Mouse (Mus musculus) brain, embryonic 14.5 days (tissue): ENCODE measurements around the gene Cd180. TPM values are rescaled to one million over a fixed set of nuclear protein-coding genes. Genes with fewer than 3 reads are reported as not detected.
"Not testable (repeated sequence)": the region's sequence is repeated elsewhere in the genome, so short reads cannot be mapped to it uniquely, and the experiment has no call there.

Experiments used
- DNase-seq: peaks from one replicate; pipeline ENCODE4 v3.0.0-alpha.2; 2011; ENCODE audit warnings: low read depth
- CTCF ChIP-seq: fragments of 200-500 bp; IDR thresholded peaks from 2 replicates; pipeline ENCODE4 v1.5.1; 2012; ENCODE audit warnings: inconsistent platforms, mild to moderate bottlenecking, moderate library complexity, borderline replicate concordance; ENCODE audit not compliant: insufficient read depth, insufficient read length; ENCODE audit errors: extremely low read depth
- POLR2A ChIP-seq: fragments of 200-500 bp; IDR thresholded peaks from 2 replicates; pipeline ENCODE4 v1.6.1; 2012; ENCODE audit warnings: mild to moderate bottlenecking, inconsistent platforms, borderline replicate concordance; ENCODE audit not compliant: poor library complexity, insufficient read depth, insufficient read length, severe bottlenecking; ENCODE audit errors: extremely low read depth
- polyA plus RNA-seq: library from polyadenylated mRNA; depleted of rRNA; stranded (reverse); fragments of >200 nt; gene quantifications from 2 replicates; pipeline ENCODE4 v1.2.3, GENCODE M21; 2012

Gene Cd180
- polyA plus RNA-seq, 1 experiment = 1.0 TPM

GRCm38 (mm10) chr13:102664843-102665587 is 28.3 kb upstream of the Cd180 start:
- no peak for TF ChIP-seq POLR2A
- TF ChIP-seq CTCF = peak; percentile 55; the same call in 1 of the 2 replicates
- peak; percentile 68 for DNase-seq

GRCm38 (mm10) chr13:102665588-102666232 is 27.6 kb upstream of the Cd180 start:
- DNase-seq = no peak
- TF ChIP-seq CTCF (no peak), POLR2A (no peak)

- TF ChIP-seq POLR2A (no peak), CTCF (no peak)
- DNase-seq = no peak
Measured at GRCm38 (mm10) chr13:102666233-102666614, 27.1 kb upstream of the Cd180 start.

- TF ChIP-seq CTCF = no peak
- no peak for TF ChIP-seq POLR2A
- no peak for DNase-seq
Measured at GRCm38 (mm10) chr13:102666731-102667130, 26.6 kb upstream of the Cd180 start.

- TF ChIP-seq CTCF (no peak), POLR2A (no peak)
- no peak for DNase-seq
Measured at GRCm38 (mm10) chr13:102667401-102667800, 26.0 kb upstream of the Cd180 start.

- DNase-seq = no peak
- TF ChIP-seq POLR2A (no peak), CTCF (no peak)
Measured at GRCm38 (mm10) chr13:102667842-102668241, 25.5 kb upstream of the Cd180 start.

GRCm38 (mm10) chr13:102668933-102669332 is 24.4 kb upstream of the Cd180 start:
- TF ChIP-seq CTCF = no peak
- TF ChIP-seq POLR2A = no peak
- no peak for DNase-seq

- peak; percentile 42 for DNase-seq
- TF ChIP-seq CTCF (no peak), POLR2A (no peak)
Measured at GRCm38 (mm10) chr13:102669522-102670256, 23.7 kb upstream of the Cd180 start.

- TF ChIP-seq CTCF (no peak), POLR2A (no peak)
- no peak for DNase-seq
Measured at GRCm38 (mm10) chr13:102670503-102670902, 22.9 kb upstream of the Cd180 start.

GRCm38 (mm10) chr13:102674083-102674482 is 19.3 kb upstream of the Cd180 start:
- TF ChIP-seq POLR2A (no peak), CTCF (no peak)
- DNase-seq = no peak

GRCm38 (mm10) chr13:102677602-102678001 is 15.8 kb upstream of the Cd180 start:
- DNase-seq = not testable (repeated sequence)

- DNase-seq = peak; percentile 89
- TF ChIP-seq POLR2A (no peak), CTCF (peak; percentile 88; the same call in 1 of the 2 replicates)
Measured at GRCm38 (mm10) chr13:102678482-102678881, 14.9 kb upstream of the Cd180 start.

- DNase-seq = no peak
- peak; percentile 26; the same call in 1 of the 2 replicates for TF ChIP-seq CTCF
- TF ChIP-seq POLR2A = no peak
Measured at GRCm38 (mm10) chr13:102684890-102685289, 8.5 kb upstream of the Cd180 start.

GRCm38 (mm10) chr13:102688121-102688520 is 5.2 kb upstream of the Cd180 start:
- no peak for DNase-seq
- TF ChIP-seq POLR2A = no peak
- no peak for TF ChIP-seq CTCF
